Mouse (Mus musculus) adrenal gland, adult (tissue): ENCODE results near the gene Riox2.
"Not testable (repeated sequence)": the region's sequence is repeated elsewhere in the genome, so short reads cannot be mapped to it uniquely, and the experiment has no call there.

Source experiments
- DNase-seq, 2 experiments: peaks; one replicate each; pipeline ENCODE4 v3.0.0; 2022 to 2023; ENCODE audit warnings: low spot score in 1 of 2; ENCODE audit not compliant: inconsistent age in 2 of 2

Gene Riox2

DNA sequence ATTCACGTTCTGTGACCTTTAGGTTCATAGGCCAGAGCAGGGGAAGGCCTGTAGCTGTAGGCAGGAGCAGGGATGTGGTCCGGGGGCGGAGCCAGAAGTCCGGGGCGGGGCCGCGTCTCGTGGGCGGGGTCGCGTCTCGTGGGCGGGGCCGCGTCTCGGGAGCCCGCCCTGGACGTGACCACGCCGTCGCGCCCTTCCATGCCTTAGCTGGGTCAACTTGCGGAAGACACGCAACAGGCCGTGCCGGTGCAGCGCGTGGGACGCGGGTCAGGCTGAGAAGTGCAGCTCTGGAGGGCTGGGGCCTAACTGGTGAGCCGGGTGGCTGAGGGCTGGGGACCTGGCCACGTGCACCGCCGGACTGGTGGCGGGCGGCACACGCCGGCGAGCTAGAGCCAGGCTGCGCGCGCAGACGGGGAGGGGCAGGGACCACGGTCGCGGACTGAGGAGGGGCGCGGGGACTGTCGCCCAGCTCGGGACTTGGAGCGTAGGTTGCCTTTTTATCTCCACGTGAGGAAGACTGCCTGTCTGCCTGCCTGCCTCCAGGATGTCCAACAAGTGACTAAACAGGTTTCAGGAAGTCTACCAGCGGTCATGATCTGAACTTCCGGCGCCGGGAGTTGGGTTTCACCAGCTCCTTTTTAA, at the start of gene Riox2:
Gene Riox2 (plus strand): TSS at position 139 of the 642 bp plus-strand sequence.
- DNase-seq, result peak; percentile 86 to 96

DNA sequence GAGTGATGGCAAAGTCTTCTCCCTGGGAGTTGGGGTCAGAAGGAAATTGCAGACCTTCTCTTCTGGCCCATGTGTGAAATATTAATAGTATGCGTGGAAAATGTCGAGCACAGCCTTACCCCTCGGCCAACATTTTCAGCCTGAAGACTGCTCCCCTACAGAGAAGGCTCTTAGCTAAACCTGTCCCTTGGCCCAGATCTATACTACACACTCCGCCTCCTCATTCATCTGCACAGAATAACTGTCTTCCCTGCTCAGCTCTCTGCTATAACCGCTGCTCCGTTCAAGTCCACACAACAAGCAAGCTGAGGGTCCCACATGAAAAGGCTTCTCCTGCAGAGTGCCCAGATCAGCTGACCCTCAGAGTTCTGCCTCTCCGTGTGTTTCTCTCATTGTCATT, 43.6 kb upstream of the Riox2 start:
- no peak for DNase-seq

DNA sequence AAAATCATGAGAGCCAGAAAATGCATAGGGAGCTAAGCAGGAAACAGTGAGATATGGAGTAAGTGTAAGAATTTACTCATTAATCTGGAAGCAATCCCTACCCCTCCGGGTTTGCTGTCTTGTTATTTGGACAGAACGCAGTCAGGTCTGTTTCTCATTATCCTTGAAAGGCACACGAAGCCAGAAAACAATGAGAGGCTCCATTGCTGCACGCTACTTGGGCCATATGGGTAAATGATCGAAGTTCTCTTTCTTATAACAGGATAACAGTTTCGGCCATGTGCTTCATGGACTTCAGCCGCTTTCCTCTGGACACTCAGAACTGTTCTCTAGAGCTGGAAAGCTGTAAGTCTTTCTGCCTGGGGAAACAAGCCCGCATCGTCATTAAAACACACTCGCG, 38.4 kb upstream of the Riox2 start:
- DNase-seq, result no peak

DNA sequence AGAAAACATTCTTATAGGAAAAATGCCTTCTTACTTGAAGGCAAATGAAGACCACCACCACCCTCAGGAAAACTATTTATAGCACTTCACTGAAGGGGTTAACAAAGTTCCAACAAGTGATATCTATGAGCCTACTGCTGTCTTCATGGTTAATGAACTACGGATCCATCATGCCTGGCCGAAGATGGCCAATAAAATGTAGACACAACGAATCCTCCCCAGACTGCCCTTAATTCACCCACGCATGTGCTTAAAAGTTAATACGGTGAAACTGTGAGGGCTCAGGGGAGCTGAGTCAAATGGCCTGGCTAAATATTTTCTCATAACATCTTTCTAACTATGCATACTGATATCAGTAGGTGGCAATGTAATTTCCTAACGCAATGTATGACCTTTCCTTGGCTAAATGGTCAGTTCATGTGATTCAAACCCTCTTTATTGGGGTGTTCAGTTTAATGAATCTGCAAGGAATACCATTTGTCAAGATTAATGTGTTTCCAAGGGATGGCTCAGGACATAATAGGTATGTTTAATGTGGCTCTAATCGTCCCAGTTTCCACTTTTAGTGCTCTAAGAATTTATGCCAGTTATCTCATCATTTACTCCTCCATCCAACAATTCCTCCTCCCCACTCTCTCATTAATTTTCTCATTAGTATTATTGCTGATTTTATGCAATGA, 26.6 kb upstream of the Riox2 start:
- no peak for DNase-seq

DNA sequence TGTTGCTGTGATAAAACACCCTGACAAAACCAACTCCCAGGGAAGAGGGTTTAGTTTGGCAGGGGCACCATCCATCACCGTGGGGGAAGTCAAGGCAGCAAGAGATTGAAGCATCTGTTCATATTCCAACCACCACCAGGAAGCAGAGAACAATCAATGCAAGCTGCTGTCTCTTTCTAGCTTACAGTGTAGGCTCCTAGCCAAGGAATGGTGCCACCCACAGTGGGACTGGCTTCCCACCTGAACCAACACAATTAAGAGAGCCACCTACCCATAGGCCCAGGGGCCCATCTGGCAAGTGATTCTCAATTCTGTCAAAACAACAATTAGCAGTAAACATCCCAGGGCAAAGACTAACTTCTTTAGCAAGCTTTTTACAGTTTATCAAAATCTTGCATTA, 23.4 kb upstream of the Riox2 start:
- no peak for DNase-seq

DNA sequence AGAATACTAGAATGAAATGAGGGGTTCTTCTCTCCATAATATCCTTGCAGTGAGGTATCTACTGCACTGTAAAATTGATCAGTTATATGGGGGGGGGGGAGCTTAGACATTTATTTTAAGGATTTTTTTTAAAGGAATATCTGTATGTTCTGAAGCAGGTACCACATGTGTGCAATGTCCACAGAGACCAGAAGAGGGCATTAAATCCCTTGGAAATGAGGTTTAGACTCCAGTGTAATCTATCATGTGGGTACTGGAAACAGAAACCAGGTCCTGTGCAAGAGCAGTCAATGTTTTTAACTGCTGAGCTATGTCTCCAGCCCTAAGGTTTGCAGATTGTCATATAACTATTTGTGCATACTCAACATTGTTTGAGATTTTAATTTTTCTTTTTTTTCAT, 22.5 kb upstream of the Riox2 start:
- no peak for DNase-seq

DNA sequence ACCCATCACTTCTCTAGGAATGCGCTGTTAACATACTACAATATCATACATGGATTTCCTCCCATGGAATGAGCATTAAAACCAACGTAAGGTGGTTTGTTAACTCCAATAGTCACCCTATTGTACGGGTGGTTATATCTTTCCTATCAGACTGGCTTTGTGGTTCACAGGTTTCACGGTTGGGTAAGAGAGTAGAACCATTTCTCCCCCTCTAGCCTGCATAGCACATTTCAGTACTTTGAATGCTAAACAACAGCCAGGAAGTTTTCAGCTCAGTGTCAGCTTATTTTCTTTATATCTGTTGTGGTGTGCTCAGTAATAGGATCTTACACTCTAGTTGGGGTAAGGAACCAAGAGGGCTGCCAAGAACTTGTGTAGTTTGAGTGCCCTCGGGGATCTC, 19.8 kb upstream of the Riox2 start:
- no peak for DNase-seq

DNA sequence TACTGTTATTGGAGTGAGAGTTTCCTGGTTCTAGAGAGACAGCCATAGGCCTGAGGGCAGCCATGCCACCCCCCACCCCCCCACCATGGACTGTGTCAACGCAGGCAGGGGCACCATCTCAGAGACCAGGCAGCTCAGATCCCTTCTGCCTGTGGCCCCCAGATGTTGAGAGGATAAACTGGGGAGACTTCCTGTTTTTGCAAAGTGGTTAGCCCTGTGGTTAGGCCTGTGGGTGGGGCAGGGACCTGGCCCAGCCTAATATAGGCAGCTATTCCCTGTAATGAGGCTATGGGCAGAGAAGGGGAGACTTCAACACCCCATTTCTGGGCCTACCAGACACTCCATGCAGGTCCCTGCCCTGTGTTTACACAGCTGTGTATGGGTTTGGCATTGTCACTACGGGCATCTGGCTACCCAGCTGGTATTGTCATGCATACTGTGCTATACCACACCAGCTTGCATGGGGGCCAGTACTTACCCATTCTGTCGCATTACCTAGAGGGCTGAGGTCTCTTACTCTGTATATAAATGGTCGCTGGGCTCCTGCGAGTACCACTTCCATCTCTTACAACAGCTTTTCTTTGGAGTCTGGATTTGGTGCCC, 12.2 kb upstream of the Riox2 start:
- DNase-seq, result not testable (repeated sequence)

DNA sequence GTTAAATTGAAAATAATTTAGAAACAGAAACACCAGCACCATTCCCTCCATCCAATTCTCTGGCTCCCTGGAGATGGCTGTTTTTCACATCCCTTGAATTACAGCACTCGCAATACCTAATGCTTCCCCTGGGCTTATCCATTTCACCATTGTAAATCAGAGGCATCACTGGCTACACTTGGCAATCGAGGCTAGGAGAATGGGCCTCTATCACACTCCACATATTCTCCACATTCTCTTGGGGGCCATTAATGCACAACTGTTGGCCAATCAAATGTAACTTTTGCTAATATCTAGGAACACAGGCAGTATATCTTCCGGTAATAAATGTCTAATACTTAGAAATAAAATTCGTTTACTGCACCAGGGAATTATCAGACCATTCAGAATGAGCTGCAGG, 8.0 kb upstream of the Riox2 start:
- no peak for DNase-seq

DNA sequence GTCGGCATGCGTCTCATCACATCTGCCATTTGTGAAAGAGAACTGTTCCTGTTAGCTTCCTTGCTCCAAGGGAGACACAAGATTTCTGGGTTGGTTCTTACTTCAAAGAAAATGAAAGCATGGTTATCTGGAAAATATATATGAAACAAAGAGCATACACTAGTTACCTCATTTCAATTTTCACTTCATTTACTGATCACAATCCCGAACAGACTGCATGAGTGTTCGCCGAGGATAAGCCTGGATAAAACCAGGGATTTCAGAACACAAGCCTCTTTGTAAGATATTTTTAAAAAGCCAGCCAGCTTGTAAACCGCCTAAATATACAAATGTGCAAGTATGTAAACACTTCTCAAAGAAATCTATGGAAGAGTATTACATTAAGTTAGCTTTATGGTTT, 7.6 kb upstream of the Riox2 start:
- DNase-seq, result no peak

DNA sequence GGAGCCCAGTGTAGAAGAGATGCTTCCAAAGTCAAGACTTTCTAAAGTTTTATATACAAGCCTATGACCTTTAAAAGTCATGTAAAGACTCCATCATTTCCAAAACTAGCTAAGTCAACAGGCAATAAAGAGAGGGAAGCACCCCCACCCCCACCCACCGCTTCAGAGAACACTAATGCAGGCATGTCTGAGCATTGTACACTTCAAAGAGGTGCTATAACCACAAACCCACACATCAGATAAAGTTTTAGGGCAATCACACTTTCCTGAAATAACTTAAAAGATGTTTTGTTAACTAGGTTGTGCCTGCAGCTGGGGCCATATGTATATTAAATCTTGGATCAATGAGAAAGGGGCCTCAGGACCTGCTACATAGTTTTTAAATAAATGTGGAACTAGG, 1.7 kb upstream of the Riox2 start:
- DNase-seq, result no peak

DNA sequence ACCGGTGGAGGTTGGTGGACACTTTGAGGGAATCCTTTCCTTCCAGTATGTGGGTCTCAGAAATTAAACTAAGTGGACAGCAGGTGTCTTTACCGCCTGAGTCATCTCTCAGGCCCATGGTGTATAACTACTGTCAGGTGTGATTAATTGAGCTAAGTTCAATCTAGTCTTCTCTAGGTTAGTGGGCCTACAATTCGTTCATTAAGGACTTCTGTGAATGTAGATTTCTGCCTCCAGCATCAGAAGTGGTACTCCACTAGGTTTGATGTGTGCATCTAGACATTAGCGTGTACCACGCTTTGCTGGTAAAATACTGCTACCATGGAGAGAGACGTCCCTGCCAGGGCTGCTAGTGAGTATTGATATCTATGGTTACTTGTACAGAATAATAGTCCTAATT, 971 bp downstream of the Riox2 start:
- no peak for DNase-seq

DNA sequence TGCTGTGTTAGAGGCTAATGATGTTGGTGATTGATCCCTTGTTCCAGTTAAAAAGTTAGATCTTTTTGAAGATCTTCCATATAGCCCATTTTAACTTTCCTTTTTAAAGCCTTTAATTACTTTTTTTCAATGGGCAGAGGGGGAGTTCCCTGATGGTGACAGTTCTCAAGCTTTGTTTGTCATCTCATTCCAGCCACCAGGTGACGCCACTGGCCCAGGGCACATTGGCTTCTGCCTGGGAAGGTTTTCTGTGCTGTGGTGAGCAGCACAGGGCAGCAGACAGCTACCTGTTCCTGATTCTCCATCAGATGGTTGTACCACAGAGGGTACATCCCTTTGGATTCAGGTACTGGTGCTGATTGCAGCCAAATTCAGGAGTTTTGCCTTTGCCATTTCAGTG, 3.2 kb downstream of the Riox2 start:
- peak; percentile 59 to 84 for DNase-seq

DNA sequence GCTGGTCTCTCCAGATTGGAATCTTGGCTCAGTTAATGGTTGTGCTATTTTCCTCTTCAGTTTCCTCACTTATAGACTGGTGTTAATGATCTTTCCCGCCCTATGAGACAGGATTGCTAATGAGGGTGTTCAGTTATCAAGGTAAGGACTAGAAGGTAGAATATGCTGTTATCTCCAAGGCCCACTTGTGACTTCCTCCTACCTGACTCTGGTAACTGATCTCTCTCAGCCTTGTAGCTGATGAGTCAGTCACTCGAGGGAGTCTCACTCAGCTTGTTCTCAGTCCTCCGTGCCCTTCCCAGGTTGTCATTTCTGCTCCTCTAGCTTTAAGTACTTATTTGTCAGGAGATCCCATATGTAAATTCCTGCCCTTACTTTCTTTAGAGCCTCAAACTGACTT, 6.4 kb downstream of the Riox2 start:
- DNase-seq, result no peak

DNA sequence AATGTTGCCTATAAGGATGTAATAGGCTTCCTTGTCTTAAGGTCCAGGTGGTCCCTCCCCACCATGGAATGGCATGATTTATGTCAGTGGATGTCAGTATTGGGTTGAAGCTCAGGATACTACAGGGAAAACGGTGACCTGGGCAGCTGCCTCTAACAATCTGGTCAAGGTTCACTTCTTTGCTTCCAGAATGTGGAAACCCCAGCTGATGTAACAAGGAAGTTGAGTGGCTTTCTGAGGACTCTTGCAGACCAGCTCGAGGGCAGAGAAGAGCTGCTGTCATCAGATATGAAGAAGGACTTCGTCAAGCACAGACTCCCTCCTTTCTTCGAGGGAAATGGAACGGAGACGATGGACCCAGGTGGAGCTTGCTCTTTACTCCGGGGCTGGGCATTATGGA, 15.7 kb downstream of the Riox2 start:
- no peak for DNase-seq

DNA sequence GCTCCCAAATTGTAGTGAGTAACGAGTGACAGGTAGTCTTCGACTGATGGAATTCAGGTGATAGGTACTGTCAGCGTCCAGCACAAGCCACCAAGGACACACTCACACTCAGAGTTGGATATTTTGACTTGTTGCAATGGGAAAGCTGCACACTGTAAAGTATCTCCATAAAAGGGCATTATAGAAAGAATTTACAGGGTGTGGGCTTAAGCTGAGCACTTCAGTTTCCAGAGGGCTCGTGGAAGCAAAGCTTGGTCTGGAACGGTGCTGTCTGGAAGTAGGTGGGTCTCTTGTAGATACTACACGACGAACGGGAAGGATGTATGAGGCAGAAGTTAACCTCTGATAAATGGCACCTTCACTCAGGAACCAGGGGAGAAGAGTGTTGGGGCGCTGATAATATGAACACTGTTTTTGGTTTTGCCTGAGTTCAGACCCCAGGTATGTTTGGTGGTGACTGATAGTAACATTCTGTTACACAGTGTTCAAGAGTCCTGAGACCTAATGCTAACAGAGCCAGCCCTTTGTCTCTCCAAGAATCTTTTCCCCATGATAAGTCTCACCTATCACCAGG, 16.5 kb downstream of the Riox2 start:
- no peak for DNase-seq

DNA sequence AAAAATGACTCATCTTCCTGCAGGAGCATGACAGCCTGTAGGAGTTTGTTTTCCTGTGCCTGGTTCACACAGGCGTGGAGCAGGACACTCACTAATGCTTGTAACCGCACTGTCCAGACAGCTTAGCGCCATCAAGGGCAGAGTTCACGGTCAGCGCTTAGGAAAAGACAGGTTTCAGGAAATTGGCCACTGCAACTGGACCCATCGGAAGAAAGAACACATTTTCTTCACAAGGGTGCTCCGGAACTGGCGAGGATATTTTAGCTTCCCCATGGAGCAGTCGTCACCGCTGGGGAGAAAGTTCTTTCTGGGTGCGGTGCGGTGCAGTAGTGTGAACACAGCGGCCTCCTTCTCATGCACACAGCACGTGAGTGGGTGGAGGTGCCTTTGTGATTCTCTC, 21.6 kb downstream of the Riox2 start:
- DNase-seq, result peak; percentile 43 to 59

DNA sequence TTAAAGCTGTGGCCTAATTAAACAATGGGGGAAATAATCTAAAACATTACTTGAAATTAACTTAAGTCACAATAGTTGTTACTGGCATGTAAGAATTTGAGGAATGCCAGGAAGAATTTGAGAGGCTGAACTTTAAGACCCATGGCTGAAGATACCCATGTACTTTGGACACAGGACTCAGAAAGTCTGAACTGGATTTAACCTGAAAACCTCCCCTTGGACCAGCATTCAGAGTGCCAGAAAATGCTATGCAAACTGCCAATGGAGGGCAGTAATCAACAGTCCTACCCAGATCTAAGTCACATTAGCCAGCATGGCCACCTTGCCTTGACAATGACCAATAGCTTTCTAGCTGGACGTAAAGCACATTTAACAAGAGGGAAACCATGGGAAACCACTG, 26.4 kb downstream of the Riox2 start:
- DNase-seq, result no peak

DNA sequence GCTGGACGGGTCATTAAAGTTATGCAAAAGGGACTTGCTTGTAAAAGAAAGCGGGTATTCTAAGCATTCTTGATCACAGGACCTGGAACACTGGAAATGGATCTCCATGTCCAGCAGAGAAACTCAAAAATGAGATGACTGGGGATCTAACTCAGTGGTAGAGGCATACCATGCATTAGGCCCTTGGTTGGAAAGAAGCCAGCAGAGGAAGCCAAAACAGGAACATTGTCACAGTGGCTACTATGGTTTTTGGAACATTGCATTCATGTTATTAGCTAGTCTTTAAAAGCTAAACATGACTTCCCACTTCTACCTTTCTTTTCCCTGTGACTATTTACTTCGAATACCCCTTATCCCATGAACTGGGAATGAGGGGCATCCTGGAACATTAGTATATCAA, 27.6 kb downstream of the Riox2 start:
- peak in 1 of 2 experiments; percentile 21 for DNase-seq

DNA sequence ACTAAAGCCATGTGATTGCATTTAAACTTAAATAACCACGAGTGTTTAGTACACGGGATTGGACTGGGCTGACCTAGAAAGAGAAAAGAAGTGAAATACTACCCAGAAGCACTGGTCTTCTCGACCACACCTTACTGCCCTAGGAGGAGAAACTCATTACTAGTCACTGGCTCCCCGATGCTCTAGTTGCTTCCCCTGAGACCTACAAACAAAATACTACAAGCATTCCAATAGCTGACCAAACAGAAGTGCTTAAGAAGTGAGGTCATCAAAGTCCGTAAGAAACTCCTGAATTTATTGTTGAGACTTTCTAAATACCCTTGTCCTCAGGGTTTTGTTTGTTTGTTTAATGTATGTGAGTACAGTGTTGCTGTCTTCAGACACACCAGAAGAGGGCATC, 38.3 kb downstream of the Riox2 start:
- DNase-seq, result no peak

DNA sequence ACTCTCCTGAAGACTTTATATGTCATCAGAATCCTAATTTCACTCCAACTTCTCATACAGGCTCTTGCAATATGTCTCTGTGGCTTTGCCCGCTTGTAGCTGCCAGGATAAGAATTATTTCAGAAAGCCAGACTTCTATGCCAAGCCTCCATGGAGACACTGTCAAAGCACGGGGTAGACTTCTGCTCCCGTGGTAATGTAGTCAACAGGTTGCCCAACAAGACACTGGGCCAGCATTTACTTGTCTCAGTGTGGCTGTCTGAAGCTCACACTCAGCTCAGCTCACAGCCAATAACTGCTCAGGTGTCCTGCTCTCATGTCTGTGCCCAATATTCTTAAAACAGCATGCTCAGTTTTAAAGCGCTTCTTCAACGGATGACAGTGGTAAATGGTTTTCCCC, 43.6 kb downstream of the Riox2 start:
- DNase-seq, result no peak

DNA sequence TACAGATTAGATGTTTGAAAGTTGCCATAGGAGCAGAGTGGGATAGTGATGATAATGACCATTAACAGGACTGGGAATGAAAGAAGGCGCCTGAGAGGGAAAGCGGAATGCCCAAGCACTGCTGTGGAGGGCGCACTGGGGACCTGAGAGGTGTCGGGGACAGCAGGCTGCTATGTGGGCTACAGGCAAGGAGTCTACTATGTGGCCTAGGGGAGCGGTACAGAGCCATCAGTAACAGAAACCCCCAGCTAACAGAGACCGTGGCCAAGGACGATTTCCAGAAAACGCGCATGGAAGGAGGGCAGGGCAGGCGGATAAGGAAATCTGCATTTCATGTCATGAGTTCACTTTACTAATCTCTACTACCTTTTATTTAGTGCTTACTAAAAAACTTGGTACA, 45.4 kb downstream of the Riox2 start:
- DNase-seq, result no peak
